Mouse (Mus musculus): ENCODE data around the gene Mmp14.

DNA sequence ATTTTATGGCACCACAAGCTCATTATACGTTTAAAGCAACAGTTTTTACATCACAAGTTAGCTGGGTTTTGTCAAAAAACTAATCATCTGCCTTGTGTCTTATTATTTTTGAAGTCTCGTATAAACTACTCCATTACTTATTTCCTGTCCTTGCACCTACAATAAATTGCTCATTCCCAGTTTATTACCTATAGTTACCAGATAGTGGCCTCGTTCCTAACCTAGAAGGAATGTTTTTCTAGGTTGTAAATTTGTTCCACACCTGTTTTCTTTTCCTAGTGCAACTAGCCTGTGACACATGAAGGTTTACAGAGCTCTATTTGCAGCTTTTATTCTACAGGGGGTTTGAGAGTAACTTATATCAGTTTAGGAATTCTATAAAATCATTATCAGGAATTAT, 29.7 kb upstream of the Mmp14 start:
- TF ChIP-seq CTCF (IDR thresholded peaks at IDR 0.05; ENCODE audit: borderline replicate concordance, extremely low read depth, insufficient read depth, insufficient read length) (no peak), POLR2A (IDR thresholded peaks at IDR 0.05; ENCODE audit: borderline replicate concordance, extremely low read depth, insufficient read depth, insufficient read length, poor library complexity, severe bottlenecking) (no peak)

All from brain, embryonic 14.5 days (tissue).